Mouse (Mus musculus) lung, adult 18-20 months (tissue): ENCODE data around the gene Hbb-bh1.
"Not testable (repeated sequence)": the region's sequence is repeated elsewhere in the genome, so short reads cannot be mapped to it uniquely, and the experiment has no call there.

Experiments used
- DNase-seq, 2 experiments: peaks; one replicate each; pipeline ENCODE4 v3.0.0; 2022; ENCODE audit warnings: mixed read lengths in 2 of 2

Gene Hbb-bh1

GRCm38 (mm10) chr7:103811223-103811845, 31.6 kb downstream of the Hbb-bh1 start:
- DNase-seq = no peak

GRCm38 (mm10) chr7:103810746-103811145, 32.2 kb downstream of the Hbb-bh1 start:
- no peak for DNase-seq

GRCm38 (mm10) chr7:103810296-103810695, 32.7 kb downstream of the Hbb-bh1 start:
- DNase-seq = no peak

GRCm38 (mm10) chr7:103809801-103810155, 33.2 kb downstream of the Hbb-bh1 start:
- no peak for DNase-seq

GRCm38 (mm10) chr7:103808971-103809800, 33.8 kb downstream of the Hbb-bh1 start:
- DNase-seq = no peak

- not testable (repeated sequence) for DNase-seq
These were observed 34.8 kb downstream of the Hbb-bh1 start for GRCm38 (mm10) chr7:103808120-103808519.

GRCm38 (mm10) chr7:103806856-103807255, 36.1 kb downstream of the Hbb-bh1 start:
- no peak for DNase-seq

- no peak for DNase-seq
These were observed 50.1 kb downstream of the Hbb-bh1 start for GRCm38 (mm10) chr7:103792669-103793388.

GRCm38 (mm10) chr7:103791721-103792120, 51.2 kb downstream of the Hbb-bh1 start, which contains the start of gene Olfr67:
Gene Olfr67 (minus strand): TSS chr7:103791821.
- no peak for DNase-seq
